Mouse (Mus musculus) liver, embryonic 14.5 days (tissue): ENCODE results near the gene Creb5. TPM values are rescaled to one million over a fixed set of nuclear protein-coding genes. Genes with fewer than 3 reads are reported as not detected.

Experiments used
- ATAC-seq: fragments of 200-750 bp; cut with Nextera tagmentation; 2 replicates; pipeline ENCODE4 v1.8.0; 2017; ENCODE audit warnings: moderate number of reproducible peaks, mild to moderate bottlenecking, moderate library complexity; ENCODE audit not compliant: insufficient read depth
- DNase-seq, 3 experiments: peaks; one replicate each; pipeline ENCODE4 v3.0.0-alpha.2; 2012 to 2013; ENCODE audit warnings: low read depth in 3 of 3, low spot score in 3 of 3
- H3K27ac ChIP-seq: fragments of 300-500 bp; sonication (generic); 2 replicates; pipeline ENCODE4 v1.5.1; 2014; ENCODE audit warnings: moderate library complexity, mild to moderate bottlenecking, control low read depth, inconsistent platforms
- H3K27me3 ChIP-seq: fragments of 300-500 bp; sonication (generic); 2 replicates; pipeline ENCODE4 v1.6.1; 2014; ENCODE audit warnings: mild to moderate bottlenecking, low read length, moderate library complexity; ENCODE audit not compliant: control insufficient read depth, insufficient read depth
- H3K36me3 ChIP-seq: fragments of 300-500 bp; sonication (generic); replicated peaks from 2 replicates; pipeline ENCODE4 v1.6.1; 2014; ENCODE audit warnings: low read depth; ENCODE audit not compliant: control insufficient read depth, insufficient read depth
- H3K4me1 ChIP-seq, 2 experiments: fragments of 200-500 bp in 1 of 2; fragments of 300-500 bp in 1 of 2; sonication (generic) in 1 of 2; replicated peaks; 2 replicates each; pipeline ENCODE4 v1.6.1; 2012 to 2014; ENCODE audit warnings: antibody characterized with exemption in 1 of 2, inconsistent platforms in 1 of 2, low read length in 1 of 2; ENCODE audit not compliant: control insufficient read depth in 2 of 2, insufficient read depth in 2 of 2
- H3K4me2 ChIP-seq: fragments of 300-500 bp; sonication (generic); 2 replicates; pipeline ENCODE4 v1.6.1; 2014; ENCODE audit warnings: low read depth, mild to moderate bottlenecking, control low read depth, moderate library complexity
- H3K4me3 ChIP-seq, 2 experiments: fragments of 200-500 bp in 1 of 2; fragments of 300-500 bp in 1 of 2; sonication (generic) in 1 of 2; 2 replicates each; pipeline ENCODE4 v1.5.1; 2012 to 2014; ENCODE audit warnings: low read depth in 2 of 2, low read length in 2 of 2, mild to moderate bottlenecking in 2 of 2, control low read depth in 1 of 2, inconsistent platforms in 1 of 2, moderate library complexity in 1 of 2; ENCODE audit not compliant: insufficient read depth in 1 of 2
- H3K9ac ChIP-seq: fragments of 300-500 bp; sonication (generic); replicated peaks from 2 replicates; pipeline ENCODE4 v1.6.1; 2014; ENCODE audit warnings: mild to moderate bottlenecking, control low read depth, moderate library complexity
- H3K9me3 ChIP-seq: fragments of 300-500 bp; sonication (generic); 2 replicates; pipeline ENCODE4 v1.6.1; 2016; ENCODE audit warnings: low read length, mixed read lengths; ENCODE audit not compliant: control insufficient read depth
- CTCF ChIP-seq: IDR thresholded peaks from 2 replicates; pipeline ENCODE4 v1.5.1; 2016; ENCODE audit warnings: antibody characterized with exemption, low read depth, control low read depth
- EP300 ChIP-seq: IDR thresholded peaks from 2 replicates; pipeline ENCODE4 v1.6.1; 2016; ENCODE audit warnings: antibody characterized with exemption, low read depth
- WGBS: fragments of 180-500 bp; shearing (Covaris S2); extraction: QIAGEN DNeasy Blood & Tissue Kit; methylation state at CpG from one replicate; pipeline ENCODE4 v1.1.7; 2014; ENCODE audit not compliant: insufficient replicate concordance; 5-methylcytosine and 5-hydroxymethylcytosine counted together
- polyA plus RNA-seq, 2 experiments: library from polyadenylated mRNA; depleted of rRNA in 1 of 2; stranded (reverse) in 1 of 2; unstranded in 1 of 2; fragments of >200 nt; fragmentation: Nextera tagmentation in 1 of 2; extraction: Ambion mirVana in 1 of 2; gene quantifications; 2 replicates each; pipeline versions ENCODE4 v1.2.1 to v1.2.3; 2012 to 2014

Gene Creb5
- polyA plus RNA-seq, 2 experiments: 0.04 to 0.06 TPM

- Histone ChIP-seq H3K9ac (no peak overlapping the region), H3K27ac (no peak overlapping the region), H3K27me3 (no peaks in the 10 kb centered on the region), H3K4me1 (no peaks in the 10 kb centered on the region), H3K36me3 (no peaks in the 10 kb centered on the region), H3K4me3 (no peak overlapping the region), H3K9me3 (no peaks in the 10 kb centered on the region), H3K4me2 (no peak overlapping the region)
- TF ChIP-seq EP300 (no peak), CTCF (no peak)
- ATAC-seq: no peak
- WGBS: 70% methylated on average over 8 of the region's 8 CpGs
- DNase-seq: no peak
Observed at GRCm38 (mm10) chr6:53680046-53680445, 393.0 kb downstream of the Creb5 start.

- H3K4me1 ChIP-seq: no peaks in the 10 kb centered on the region
- no peak overlapping the region for H3K4me2 ChIP-seq
- ATAC-seq: no peak
- WGBS: 39% methylated on average over 2 of the region's 2 CpGs
- no peaks in the 10 kb centered on the region for H3K36me3 ChIP-seq
- H3K27ac ChIP-seq: no peak overlapping the region
- H3K27me3 ChIP-seq: no peaks in the 10 kb centered on the region
- H3K9me3 ChIP-seq: no peaks in the 10 kb centered on the region
- no peak for TF ChIP-seq CTCF
- TF ChIP-seq EP300: no peak
- H3K4me3 ChIP-seq: no peak overlapping the region
- H3K9ac ChIP-seq: no peak overlapping the region
- DNase-seq: no peak
Observed at GRCm38 (mm10) chr6:53684416-53684815, 397.3 kb downstream of the Creb5 start.

- Histone ChIP-seq H3K9ac (no peak overlapping the region), H3K27ac (no peak overlapping the region), H3K4me2 (no peak overlapping the region), H3K4me3 (no peak overlapping the region), H3K9me3 (no peaks in the 10 kb centered on the region), H3K27me3 (no peaks in the 10 kb centered on the region), H3K36me3 (no peaks in the 10 kb centered on the region), H3K4me1 (no peaks in the 10 kb centered on the region)
- TF ChIP-seq EP300 (no peak), CTCF (no peak)
- WGBS: 77% methylated on average over 14 of the region's 14 CpGs
- ATAC-seq: no peak
- DNase-seq: no peak
Observed at GRCm38 (mm10) chr6:53685323-53685722, 398.3 kb downstream of the Creb5 start.

GRCm38 (mm10) chr6:53688762-53689477, 401.9 kb downstream of the Creb5 start:
- no peak overlapping the region for H3K27ac ChIP-seq
- TF ChIP-seq CTCF (no peak), EP300 (no peak)
- H3K9me3 ChIP-seq: no peaks in the 10 kb centered on the region
- no peaks in the 10 kb centered on the region for H3K36me3 ChIP-seq
- DNase-seq (no peak), ATAC-seq (no peak)
- H3K4me1 ChIP-seq: no peaks in the 10 kb centered on the region
- H3K4me3 ChIP-seq: no peak overlapping the region
- 55% methylated on average over 7 of the region's 7 CpGs for WGBS
- no peak overlapping the region for H3K9ac ChIP-seq
- H3K27me3 ChIP-seq: no peaks in the 10 kb centered on the region
- no peak overlapping the region for H3K4me2 ChIP-seq

GRCm38 (mm10) chr6:53691006-53691405, 403.9 kb downstream of the Creb5 start:
- no peak for TF ChIP-seq EP300
- no peak for TF ChIP-seq CTCF
- H3K27me3 ChIP-seq: no peaks in the 10 kb centered on the region
- no peaks in the 10 kb centered on the region for H3K9me3 ChIP-seq
- no peak overlapping the region for H3K27ac ChIP-seq
- no peak overlapping the region for H3K9ac ChIP-seq
- H3K4me2 ChIP-seq: no peak overlapping the region
- 61% methylated on average over 1 of the region's 1 CpGs for WGBS
- no peak overlapping the region for H3K4me3 ChIP-seq
- ATAC-seq (no peak), DNase-seq (no peak)
- H3K36me3 ChIP-seq: no peaks in the 10 kb centered on the region
- H3K4me1 ChIP-seq: no peaks in the 10 kb centered on the region
